Mouse (Mus musculus): ENCODE measurements around the gene Fitm1. TPM values are rescaled to one million over a fixed set of nuclear protein-coding genes. Genes with fewer than 3 reads are reported as not detected.

Gene Fitm1
- total and polyA plus RNA-seq, 2 experiments from 2014 or later: 0.25 TPM; not detected in 1

- H3K4me1 ChIP-seq (ENCODE audit: insufficient read depth, low read length): no peaks in the 10 kb centered on the region
- TF ChIP-seq CTCF (IDR thresholded peaks at IDR 0.05; ENCODE audit: low read depth): peak; percentile 94
- H3K27ac ChIP-seq: peak overlapping the region; percentile 62
- H3K9me3 ChIP-seq (ENCODE audit: low read length): no peaks in the 10 kb centered on the region
- peaks cover 61% of the 10 kb centered on the region for H3K36me3 ChIP-seq (ENCODE audit: insufficient read depth, low read length)
- peak overlapping the region; percentile 29 for H3K4me3 ChIP-seq (ENCODE audit: low read length)
- H3K4me2 ChIP-seq (ENCODE audit: low read depth, low read length): peak overlapping the region; percentile 50
- peak overlapping the region; percentile 33; the same call in 1 of the 2 replicates for H3K9ac ChIP-seq (replicated peaks; ENCODE audit: low read length)
- no peaks in the 10 kb centered on the region for H3K27me3 ChIP-seq (ENCODE audit: insufficient read depth, low read length)
- peak; percentile 93 for DNase-seq (ENCODE audit: low spot score)
- 23% methylated on average over 19 of the region's 19 CpGs for WGBS
- peak; percentile 93 for ATAC-seq
These were observed 28.5 kb downstream of the Fitm1 start for GRCm38 (mm10) chr14:55603633-55604576.

GRCm38 (mm10) chr14:55604823-55605222 lies 29.4 kb downstream of the Fitm1 start:
- Histone ChIP-seq H3K4me1 (ENCODE audit: insufficient read depth, low read length) (no peaks in the 10 kb centered on the region), H3K36me3 (ENCODE audit: insufficient read depth, low read length) (peaks cover 58% of the 10 kb centered on the region), H3K9ac (replicated peaks; ENCODE audit: low read length) (no peak overlapping the region), H3K4me2 (ENCODE audit: low read depth, low read length) (peak overlapping the region; percentile 50), H3K27ac (no peak overlapping the region), H3K4me3 (ENCODE audit: low read length) (no peak overlapping the region), H3K9me3 (ENCODE audit: low read length) (no peaks in the 10 kb centered on the region), H3K27me3 (ENCODE audit: insufficient read depth, low read length) (no peaks in the 10 kb centered on the region)
- no peak for ATAC-seq
- 91% methylated on average over 11 of the region's 11 CpGs for WGBS
- no peak for TF ChIP-seq CTCF (IDR thresholded peaks at IDR 0.05; ENCODE audit: low read depth)
- no peak for DNase-seq (ENCODE audit: low spot score)

- no peak for DNase-seq (ENCODE audit: low spot score)
- H3K4me1 ChIP-seq (ENCODE audit: insufficient read depth, low read length): no peaks in the 10 kb centered on the region
- H3K9me3 ChIP-seq (ENCODE audit: low read length): no peaks in the 10 kb centered on the region
- ATAC-seq: no peak
- no peaks in the 10 kb centered on the region for H3K27me3 ChIP-seq (ENCODE audit: insufficient read depth, low read length)
- H3K4me2 ChIP-seq (ENCODE audit: low read depth, low read length): no peak overlapping the region
- no peak overlapping the region for H3K27ac ChIP-seq
- peaks cover 50% of the 10 kb centered on the region for H3K36me3 ChIP-seq (ENCODE audit: insufficient read depth, low read length)
- H3K9ac ChIP-seq (replicated peaks; ENCODE audit: low read length): no peak overlapping the region
- no peak for TF ChIP-seq CTCF (IDR thresholded peaks at IDR 0.05; ENCODE audit: low read depth)
- WGBS: 93% methylated on average over 16 of the region's 16 CpGs
- no peak overlapping the region for H3K4me3 ChIP-seq (ENCODE audit: low read length)
These were observed 30.5 kb downstream of the Fitm1 start for GRCm38 (mm10) chr14:55605743-55606459.

- no peak for DNase-seq (ENCODE audit: low spot score)
- no peak for ATAC-seq
- Histone ChIP-seq H3K27me3 (ENCODE audit: insufficient read depth, low read length) (no peaks in the 10 kb centered on the region), H3K27ac (no peak overlapping the region), H3K4me2 (ENCODE audit: low read depth, low read length) (no peak overlapping the region), H3K4me3 (ENCODE audit: low read length) (no peak overlapping the region), H3K9me3 (ENCODE audit: low read length) (no peaks in the 10 kb centered on the region), H3K9ac (replicated peaks; ENCODE audit: low read length) (no peak overlapping the region), H3K36me3 (ENCODE audit: insufficient read depth, low read length) (peaks cover 31% of the 10 kb centered on the region), H3K4me1 (ENCODE audit: insufficient read depth, low read length) (no peaks in the 10 kb centered on the region)
- no peak for TF ChIP-seq CTCF (IDR thresholded peaks at IDR 0.05; ENCODE audit: low read depth)
- WGBS: 95% methylated on average over 6 of the region's 6 CpGs
These were observed 32.9 kb downstream of the Fitm1 start for GRCm38 (mm10) chr14:55608339-55608738.

GRCm38 (mm10) chr14:55613346-55613745 lies 37.9 kb downstream of the Fitm1 start:
- Histone ChIP-seq H3K4me3 (ENCODE audit: low read length) (no peak overlapping the region), H3K4me1 (ENCODE audit: insufficient read depth, low read length) (no peaks in the 10 kb centered on the region), H3K27me3 (ENCODE audit: insufficient read depth, low read length) (no peaks in the 10 kb centered on the region), H3K9ac (replicated peaks; ENCODE audit: low read length) (no peak overlapping the region), H3K9me3 (ENCODE audit: low read length) (no peaks in the 10 kb centered on the region), H3K4me2 (ENCODE audit: low read depth, low read length) (no peak overlapping the region), H3K27ac (no peak overlapping the region), H3K36me3 (ENCODE audit: insufficient read depth, low read length) (peaks cover 10% of the 10 kb centered on the region; the same call in 1 of the 2 replicates)
- ATAC-seq (no peak), DNase-seq (ENCODE audit: low spot score) (no peak)
- no peak for TF ChIP-seq CTCF (IDR thresholded peaks at IDR 0.05; ENCODE audit: low read depth)
- WGBS: 65% methylated on average over 6 of the region's 6 CpGs

- Histone ChIP-seq H3K4me1 (ENCODE audit: insufficient read depth, low read length) (no peaks in the 10 kb centered on the region), H3K36me3 (ENCODE audit: insufficient read depth, low read length) (peaks cover 3% of the 10 kb centered on the region; the same call in 1 of the 2 replicates), H3K9ac (replicated peaks; ENCODE audit: low read length) (no peak overlapping the region), H3K9me3 (ENCODE audit: low read length) (no peaks in the 10 kb centered on the region), H3K27ac (no peak overlapping the region), H3K27me3 (ENCODE audit: insufficient read depth, low read length) (no peaks in the 10 kb centered on the region), H3K4me2 (ENCODE audit: low read depth, low read length) (no peak overlapping the region), H3K4me3 (ENCODE audit: low read length) (no peak overlapping the region)
- WGBS: 78% methylated on average over 7 of the region's 7 CpGs
- ATAC-seq: no peak
- DNase-seq (ENCODE audit: low spot score): no peak
- TF ChIP-seq CTCF (IDR thresholded peaks at IDR 0.05; ENCODE audit: low read depth): no peak
These were observed 39.3 kb downstream of the Fitm1 start for GRCm38 (mm10) chr14:55614565-55615178.

Measured in hindbrain, postnatal 0 days (tissue).